Mouse (Mus musculus): ENCODE data around the gene Galr2. TPM values are rescaled to one million over a fixed set of nuclear protein-coding genes. Genes with fewer than 3 reads are reported as not detected.
A peak's percentile ranks its signal among the peaks of the same experiment; 100 is the strongest.

Galr2 gene
- polyA plus RNA-seq, 1 experiment, result 1.5 TPM

- no peak overlapping the region for H3ac ChIP-seq (ENCODE audit: control insufficient read depth, insufficient read length)
- no peak overlapping the region for H3K4me2 ChIP-seq (ENCODE audit: low read depth)
- TF ChIP-seq SRF (IDR thresholded peaks at IDR 0.05; ENCODE audit: control insufficient read depth, insufficient read length, low read depth) (no peak), TCF12 (IDR thresholded peaks at IDR 0.05; ENCODE audit: insufficient read depth, poor library complexity, severe bottlenecking) (no peak), REST (IDR thresholded peaks at IDR 0.05; ENCODE audit: insufficient read depth, insufficient read length) (no peak), MYOG (IDR thresholded peaks at IDR 0.05; ENCODE audit: control insufficient read depth in 1 of 3, insufficient read depth in 1 of 3, insufficient read length in 2 of 3, low read depth in 2 of 3) (no peak), USF1 (IDR thresholded peaks at IDR 0.05; ENCODE audit: low read depth) (no peak), MYOD1 (IDR thresholded peaks at IDR 0.05; ENCODE audit: control insufficient read depth in 1 of 3, insufficient read length in 2 of 3, low read depth in 2 of 3) (no peak), MAX (IDR thresholded peaks at IDR 0.05; ENCODE audit: low read depth) (no peak), POLR2AphosphoS2 (IDR thresholded peaks at IDR 0.05; ENCODE audit: insufficient read length, low read depth) (no peak), CEBPB (IDR thresholded peaks at IDR 0.05; ENCODE audit: insufficient read depth, poor library complexity, severe bottlenecking) (no peak), POLR2A (IDR thresholded peaks at IDR 0.05; ENCODE audit: insufficient read length, low read depth) (no peak), E2F4 (IDR thresholded peaks at IDR 0.05; ENCODE audit: insufficient read depth) (no peak), TCF3 (IDR thresholded peaks at IDR 0.05; ENCODE audit: insufficient read length, low read depth) (no peak)
- H3K27me3 ChIP-seq (ENCODE audit: control insufficient read depth, insufficient read depth, insufficient read length), result no peaks in the 10 kb centered on the region
- peaks cover 56% of the 10 kb centered on the region for H3K36me3 ChIP-seq (ENCODE audit: control insufficient read depth, insufficient read depth)
- no peak overlapping the region for H3K4me3 ChIP-seq
- peaks cover 21% of the 10 kb centered on the region for H3K79me2 ChIP-seq (ENCODE audit: control insufficient read depth, insufficient read depth)
These were observed 14.9 kb upstream of the Galr2 start for GRCm38 (mm10) chr11:116265850-116266249.

GRCm38 (mm10) chr11:116267637-116268036 is 13.1 kb upstream of the Galr2 start:
- TF ChIP-seq REST (IDR thresholded peaks at IDR 0.05; ENCODE audit: insufficient read depth, insufficient read length), result no peak
- no peak for TF ChIP-seq SRF (IDR thresholded peaks at IDR 0.05; ENCODE audit: control insufficient read depth, insufficient read length, low read depth)
- TF ChIP-seq TCF12 (IDR thresholded peaks at IDR 0.05; ENCODE audit: insufficient read depth, poor library complexity, severe bottlenecking), result no peak
- TF ChIP-seq USF1 (IDR thresholded peaks at IDR 0.05; ENCODE audit: low read depth), result no peak
- no peak for TF ChIP-seq E2F4 (IDR thresholded peaks at IDR 0.05; ENCODE audit: insufficient read depth)
- TF ChIP-seq MYOG (IDR thresholded peaks at IDR 0.05; ENCODE audit: control insufficient read depth in 1 of 3, insufficient read depth in 1 of 3, insufficient read length in 2 of 3, low read depth in 2 of 3), result no peak
- no peak for TF ChIP-seq POLR2AphosphoS2 (IDR thresholded peaks at IDR 0.05; ENCODE audit: insufficient read length, low read depth)
- no peak for TF ChIP-seq CEBPB (IDR thresholded peaks at IDR 0.05; ENCODE audit: insufficient read depth, poor library complexity, severe bottlenecking)
- no peak for TF ChIP-seq MAX (IDR thresholded peaks at IDR 0.05; ENCODE audit: low read depth)
- TF ChIP-seq MYOD1 (IDR thresholded peaks at IDR 0.05; ENCODE audit: control insufficient read depth in 1 of 3, insufficient read length in 2 of 3, low read depth in 2 of 3), result no peak
- TF ChIP-seq POLR2A (IDR thresholded peaks at IDR 0.05; ENCODE audit: insufficient read length, low read depth), result no peak
- peaks cover 39% of the 10 kb centered on the region for H3K79me2 ChIP-seq (ENCODE audit: control insufficient read depth, insufficient read depth)
- H3K4me2 ChIP-seq (ENCODE audit: low read depth), result no peak overlapping the region
- H3ac ChIP-seq (ENCODE audit: control insufficient read depth, insufficient read length), result no peak overlapping the region
- no peak overlapping the region for H3K4me3 ChIP-seq
- H3K36me3 ChIP-seq (ENCODE audit: control insufficient read depth, insufficient read depth), result peaks cover 66% of the 10 kb centered on the region
- no peaks in the 10 kb centered on the region for H3K27me3 ChIP-seq (ENCODE audit: control insufficient read depth, insufficient read depth, insufficient read length)

GRCm38 (mm10) chr11:116268313-116268712 is 12.4 kb upstream of the Galr2 start:
- Histone ChIP-seq H3K79me2 (ENCODE audit: control insufficient read depth, insufficient read depth) (peaks cover 46% of the 10 kb centered on the region), H3K4me3 (no peak overlapping the region), H3K36me3 (ENCODE audit: control insufficient read depth, insufficient read depth) (peaks cover 60% of the 10 kb centered on the region), H3K27me3 (ENCODE audit: control insufficient read depth, insufficient read depth, insufficient read length) (no peaks in the 10 kb centered on the region), H3ac (ENCODE audit: control insufficient read depth, insufficient read length) (no peak overlapping the region), H3K4me2 (ENCODE audit: low read depth) (no peak overlapping the region)
- TF ChIP-seq MYOG (IDR thresholded peaks at IDR 0.05; ENCODE audit: control insufficient read depth in 1 of 3, insufficient read depth in 1 of 3, insufficient read length in 2 of 3, low read depth in 2 of 3) (no peak), TCF3 (IDR thresholded peaks at IDR 0.05; ENCODE audit: insufficient read length, low read depth) (no peak), POLR2A (IDR thresholded peaks at IDR 0.05; ENCODE audit: insufficient read length, low read depth) (no peak)

- Histone ChIP-seq H3ac (ENCODE audit: control insufficient read depth, insufficient read length) (no peak overlapping the region), H3K79me2 (ENCODE audit: control insufficient read depth, insufficient read depth) (peaks cover 58% of the 10 kb centered on the region), H3K4me3 (no peak overlapping the region), H3K27me3 (ENCODE audit: control insufficient read depth, insufficient read depth, insufficient read length) (no peaks in the 10 kb centered on the region), H3K36me3 (ENCODE audit: control insufficient read depth, insufficient read depth) (peaks cover 48% of the 10 kb centered on the region), H3K4me2 (ENCODE audit: low read depth) (no peak overlapping the region)
- peak; percentile 52 for TF ChIP-seq TCF12 (IDR thresholded peaks at IDR 0.05; ENCODE audit: insufficient read depth, poor library complexity, severe bottlenecking)
- no peak for TF ChIP-seq REST (IDR thresholded peaks at IDR 0.05; ENCODE audit: insufficient read depth, insufficient read length)
- TF ChIP-seq E2F4 (IDR thresholded peaks at IDR 0.05; ENCODE audit: insufficient read depth), result no peak
- TF ChIP-seq USF1 (IDR thresholded peaks at IDR 0.05; ENCODE audit: low read depth), result no peak
- no peak for TF ChIP-seq MAX (IDR thresholded peaks at IDR 0.05; ENCODE audit: low read depth)
- no peak for TF ChIP-seq SRF (IDR thresholded peaks at IDR 0.05; ENCODE audit: control insufficient read depth, insufficient read length, low read depth)
- peak in 2 of 3 experiments; percentile 89 to 92 for TF ChIP-seq MYOD1 (IDR thresholded peaks at IDR 0.05; ENCODE audit: control insufficient read depth in 1 of 3, insufficient read length in 2 of 3, low read depth in 2 of 3)
- TF ChIP-seq CEBPB (IDR thresholded peaks at IDR 0.05; ENCODE audit: insufficient read depth, poor library complexity, severe bottlenecking), result no peak
- no peak for TF ChIP-seq POLR2A (IDR thresholded peaks at IDR 0.05; ENCODE audit: insufficient read length, low read depth)
- peak; percentile 1 to 95 (median 89) for TF ChIP-seq MYOG (IDR thresholded peaks at IDR 0.05; ENCODE audit: control insufficient read depth in 1 of 3, insufficient read depth in 1 of 3, insufficient read length in 2 of 3, low read depth in 2 of 3)
- no peak for TF ChIP-seq POLR2AphosphoS2 (IDR thresholded peaks at IDR 0.05; ENCODE audit: insufficient read length, low read depth)
- TF ChIP-seq TCF3 (IDR thresholded peaks at IDR 0.05; ENCODE audit: insufficient read length, low read depth), result peak; percentile 88
These were observed 11.2 kb upstream of the Galr2 start for GRCm38 (mm10) chr11:116269560-116269959.
